Mouse (Mus musculus): ENCODE results near the gene Vpreb2. TPM values are rescaled to one million over a fixed set of nuclear protein-coding genes. Genes with fewer than 3 reads are reported as not detected.

Gene Vpreb2
- polyA plus RNA-seq (2012; fragmentation: generic; extraction: Trizol): not detected
- long read RNA-seq, experiment 1: 0 reads
- long read RNA-seq, experiment 2: 0 reads

- TF ChIP-seq FOSL1 (IDR thresholded peaks at IDR 0.05; ENCODE audit: insufficient read depth, low read length, poor library complexity, severe bottlenecking) (no peak), USF1 (IDR thresholded peaks at IDR 0.05; ENCODE audit: low read depth) (no peak), CEBPB (IDR thresholded peaks at IDR 0.05; ENCODE audit: low read depth) (no peak), MYOD1 (IDR thresholded peaks at IDR 0.05; ENCODE audit: control insufficient read depth, insufficient read length, low read depth) (no peak), MAX (IDR thresholded peaks at IDR 0.05) (no peak), MYOG (IDR thresholded peaks at IDR 0.05; ENCODE audit: control insufficient read depth, extremely low read depth, insufficient read length) (no peak)
- Histone ChIP-seq H3ac (ENCODE audit: control insufficient read depth, insufficient read length, low read depth) (no peak within 1 kb of the TSS), H3K79me2 (ENCODE audit: control insufficient read depth, insufficient read depth) (no peaks in the 10 kb centered on the region), H3K4me3 (ENCODE audit: insufficient read depth, poor library complexity, severe bottlenecking) (no peak within 1 kb of the TSS), H3K79me3 (ENCODE audit: low read depth) (no peaks in the 10 kb centered on the region), H3K36me3 (ENCODE audit: control insufficient read depth, insufficient read depth) (no peaks in the 10 kb centered on the region), H3K27me3 (ENCODE audit: control insufficient read depth, insufficient read depth, insufficient read length) (peaks cover 16% of the 10 kb centered on the region)
Observed at GRCm38 (mm10) chr16:17980128-17980527, at the start of gene Vpreb2. TSS of gene Vpreb2 (plus strand) at chr16:17980428.

GRCm38 (mm10) chr16:17931906-17932460 is 48.2 kb upstream of the Vpreb2 start:
- Histone ChIP-seq H3K27me3 (ENCODE audit: control insufficient read depth, insufficient read depth, insufficient read length) (peaks cover 50% of the 10 kb centered on the region), H3K4me3 (ENCODE audit: insufficient read depth, poor library complexity, severe bottlenecking) (no peak overlapping the region), H3K36me3 (ENCODE audit: control insufficient read depth, insufficient read depth) (no peaks in the 10 kb centered on the region), H3K79me2 (ENCODE audit: control insufficient read depth, insufficient read depth) (no peaks in the 10 kb centered on the region), H3K79me3 (ENCODE audit: low read depth) (no peaks in the 10 kb centered on the region), H3ac (ENCODE audit: control insufficient read depth, insufficient read length, low read depth) (no peak overlapping the region)
- TF ChIP-seq USF1 (IDR thresholded peaks at IDR 0.05; ENCODE audit: low read depth): no peak
- TF ChIP-seq CTCF (IDR thresholded peaks at IDR 0.05; ENCODE audit: control insufficient read depth, insufficient read depth, insufficient read length): no peak
- no peak for TF ChIP-seq FOSL1 (IDR thresholded peaks at IDR 0.05; ENCODE audit: insufficient read depth, low read length, poor library complexity, severe bottlenecking)
- no peak for TF ChIP-seq MYOD1 (IDR thresholded peaks at IDR 0.05; ENCODE audit: control insufficient read depth, insufficient read length, low read depth)
- TF ChIP-seq CEBPB (IDR thresholded peaks at IDR 0.05; ENCODE audit: low read depth): no peak
- TF ChIP-seq MAX (IDR thresholded peaks at IDR 0.05): no peak
- no peak for TF ChIP-seq MYOG (IDR thresholded peaks at IDR 0.05; ENCODE audit: control insufficient read depth, extremely low read depth, insufficient read length)

GRCm38 (mm10) chr16:17933594-17934444 is 46.4 kb upstream of the Vpreb2 start:
- Histone ChIP-seq H3K27me3 (ENCODE audit: control insufficient read depth, insufficient read depth, insufficient read length) (peaks cover 60% of the 10 kb centered on the region), H3ac (ENCODE audit: control insufficient read depth, insufficient read length, low read depth) (no peak overlapping the region), H3K4me3 (ENCODE audit: insufficient read depth, poor library complexity, severe bottlenecking) (no peak overlapping the region), H3K79me3 (ENCODE audit: low read depth) (no peaks in the 10 kb centered on the region), H3K36me3 (ENCODE audit: control insufficient read depth, insufficient read depth) (no peaks in the 10 kb centered on the region), H3K79me2 (ENCODE audit: control insufficient read depth, insufficient read depth) (no peaks in the 10 kb centered on the region)
- no peak for TF ChIP-seq CTCF (IDR thresholded peaks at IDR 0.05; ENCODE audit: control insufficient read depth, insufficient read depth, insufficient read length)
- no peak for TF ChIP-seq FOSL1 (IDR thresholded peaks at IDR 0.05; ENCODE audit: insufficient read depth, low read length, poor library complexity, severe bottlenecking)

GRCm38 (mm10) chr16:17934445-17934910 is 45.8 kb upstream of the Vpreb2 start:
- H3K79me3 ChIP-seq (ENCODE audit: low read depth): no peaks in the 10 kb centered on the region
- no peak overlapping the region for H3ac ChIP-seq (ENCODE audit: control insufficient read depth, insufficient read length, low read depth)
- H3K4me3 ChIP-seq (ENCODE audit: insufficient read depth, poor library complexity, severe bottlenecking): no peak overlapping the region
- H3K27me3 ChIP-seq (ENCODE audit: control insufficient read depth, insufficient read depth, insufficient read length): peaks cover 60% of the 10 kb centered on the region
- H3K79me2 ChIP-seq (ENCODE audit: control insufficient read depth, insufficient read depth): no peaks in the 10 kb centered on the region
- TF ChIP-seq MAX (IDR thresholded peaks at IDR 0.05): no peak
- TF ChIP-seq CTCF (IDR thresholded peaks at IDR 0.05; ENCODE audit: control insufficient read depth, insufficient read depth, insufficient read length): no peak
- TF ChIP-seq USF1 (IDR thresholded peaks at IDR 0.05; ENCODE audit: low read depth): no peak
- TF ChIP-seq MYOD1 (IDR thresholded peaks at IDR 0.05; ENCODE audit: control insufficient read depth, insufficient read length, low read depth): no peak
- no peak for TF ChIP-seq CEBPB (IDR thresholded peaks at IDR 0.05; ENCODE audit: low read depth)
- TF ChIP-seq MYOG (IDR thresholded peaks at IDR 0.05; ENCODE audit: control insufficient read depth, extremely low read depth, insufficient read length): no peak
- TF ChIP-seq FOSL1 (IDR thresholded peaks at IDR 0.05; ENCODE audit: insufficient read depth, low read length, poor library complexity, severe bottlenecking): no peak
- H3K36me3 ChIP-seq (ENCODE audit: control insufficient read depth, insufficient read depth): no peaks in the 10 kb centered on the region

GRCm38 (mm10) chr16:17936776-17937175 is 43.5 kb upstream of the Vpreb2 start:
- no peaks in the 10 kb centered on the region for H3K79me2 ChIP-seq (ENCODE audit: control insufficient read depth, insufficient read depth)
- no peak overlapping the region for H3ac ChIP-seq (ENCODE audit: control insufficient read depth, insufficient read length, low read depth)
- TF ChIP-seq MAX (IDR thresholded peaks at IDR 0.05) (no peak), CTCF (IDR thresholded peaks at IDR 0.05; ENCODE audit: control insufficient read depth, insufficient read depth, insufficient read length) (no peak), MYOG (IDR thresholded peaks at IDR 0.05; ENCODE audit: control insufficient read depth, extremely low read depth, insufficient read length) (no peak), USF1 (IDR thresholded peaks at IDR 0.05; ENCODE audit: low read depth) (no peak), CEBPB (IDR thresholded peaks at IDR 0.05; ENCODE audit: low read depth) (no peak), FOSL1 (IDR thresholded peaks at IDR 0.05; ENCODE audit: insufficient read depth, low read length, poor library complexity, severe bottlenecking) (no peak), MYOD1 (IDR thresholded peaks at IDR 0.05; ENCODE audit: control insufficient read depth, insufficient read length, low read depth) (no peak)
- no peaks in the 10 kb centered on the region for H3K79me3 ChIP-seq (ENCODE audit: low read depth)
- no peaks in the 10 kb centered on the region for H3K36me3 ChIP-seq (ENCODE audit: control insufficient read depth, insufficient read depth)
- H3K27me3 ChIP-seq (ENCODE audit: control insufficient read depth, insufficient read depth, insufficient read length): peaks cover 51% of the 10 kb centered on the region
- H3K4me3 ChIP-seq (ENCODE audit: insufficient read depth, poor library complexity, severe bottlenecking): no peak overlapping the region

Measured in C2C12 (cell line).